ENCODE assay signal across 16 mouse cellular contexts in genomic region chr15:50246418-50247186, GRCm38 (mm10).
A peak's percentile ranks its signal among the peaks of the same experiment; 100 is the strongest.
DNase-seq lines count a peak whose midpoint lies in the region; ATAC-seq and TF ChIP-seq lines count a peak whose summit lies in the region.
"Had no signal": no experiment of that assay in that cellular context is flagged by ENCODE, and none has a peak within 500 bp of the region (broad histone marks: within the 10 kb centered on the region; RNA-seq: fewer than 3 reads in every experiment).

No protein-coding gene starts in this region.

- no peak overlapping the region for H3K27ac ChIP-seq in embryonic facial prominence, embryonic 13.5 days
- no peak overlapping the region for H3K27ac ChIP-seq in embryonic facial prominence, embryonic 10.5 days (replicated peaks)
- H3K27ac ChIP-seq in gastrocnemius, adult 2 months: peak overlapping the region; percentile 70
- H3K27ac ChIP-seq in forebrain, embryonic 13.5 days: no peak overlapping the region
- H3K27ac ChIP-seq in kidney, embryonic 15.5 days: no peak overlapping the region
- H3K27ac ChIP-seq: hindbrain, embryonic 14.5 days; liver, embryonic 12.5 days; midbrain, embryonic 13.5 days; neural tube, embryonic 12.5 days had no signal

- H3K9ac ChIP-seq in embryonic facial prominence, embryonic 13.5 days: no peak overlapping the region
- H3K9ac ChIP-seq in forebrain, embryonic 13.5 days: no peak overlapping the region
- H3K9ac ChIP-seq in kidney, embryonic 15.5 days: no peak overlapping the region
- H3K9ac ChIP-seq: hindbrain, embryonic 14.5 days; liver, embryonic 12.5 days; midbrain, embryonic 13.5 days; neural tube, embryonic 12.5 days had no signal

- H3K27me3 ChIP-seq in embryonic facial prominence, embryonic 13.5 days: no peaks in the 10 kb centered on the region
- H3K27me3 ChIP-seq in embryonic facial prominence, embryonic 10.5 days (replicated peaks; ENCODE audit: low read depth, poor library complexity, severe bottlenecking): no peaks in the 10 kb centered on the region
- no peaks in the 10 kb centered on the region for H3K27me3 ChIP-seq in Patski
- no peaks in the 10 kb centered on the region for H3K27me3 ChIP-seq in forebrain, embryonic 13.5 days
- no peaks in the 10 kb centered on the region for H3K27me3 ChIP-seq in kidney, embryonic 15.5 days
- H3K27me3 ChIP-seq: liver, embryonic 12.5 days; midbrain, embryonic 13.5 days; neural tube, embryonic 12.5 days had no signal

- H3K4me2 ChIP-seq in embryonic facial prominence, embryonic 13.5 days: no peak overlapping the region
- H3K4me2 ChIP-seq in forebrain, embryonic 13.5 days: no peak overlapping the region
- no peak overlapping the region for H3K4me2 ChIP-seq in kidney, embryonic 15.5 days
- H3K4me2 ChIP-seq: hindbrain, embryonic 14.5 days; liver, embryonic 12.5 days; midbrain, embryonic 13.5 days; neural tube, embryonic 12.5 days had no signal

- H3K9me3 ChIP-seq in embryonic facial prominence, embryonic 13.5 days: no peaks in the 10 kb centered on the region
- no peaks in the 10 kb centered on the region for H3K9me3 ChIP-seq in embryonic facial prominence, embryonic 10.5 days
- no peaks in the 10 kb centered on the region for H3K9me3 ChIP-seq in forebrain, embryonic 13.5 days (replicated peaks)
- H3K9me3 ChIP-seq in kidney, embryonic 15.5 days (replicated peaks): no peaks in the 10 kb centered on the region
- H3K9me3 ChIP-seq: G1E; liver, embryonic 12.5 days; midbrain, embryonic 13.5 days; neural tube, embryonic 12.5 days had no signal

- POLR2A ChIA-PET in Patski (lab: Charles Lee): no interaction called here

- no peak for DNase-seq in embryonic facial prominence, embryonic 10.5 days (ENCODE audit: low spot score)
- DNase-seq in Patski (ENCODE audit: low read depth, low spot score): no peak
- DNase-seq in gastrocnemius, adult 2 months: peak; percentile 31
- DNase-seq in heart, postnatal 25 days (ENCODE audit: low spot score): peak; percentile 3
- no peak for DNase-seq in cerebellum, postnatal 4 days (ENCODE audit: low spot score in 2 of 2)
- DNase-seq: B cell, adult 2 months; kidney, adult 18-20 months had no signal

- in situ Hi-C loops in Patski (cut with MboI; ENCODE audit: low pct_unique_long_range_greater_than_20kb): no loop called here

- TF ChIP-seq CTCF in Patski (IDR thresholded peaks at IDR 0.05): no peak
- no peak for TF ChIP-seq CTCF in gastrocnemius, adult 2 months (IDR thresholded peaks at IDR 0.05)

- H3K4me3 ChIP-seq in embryonic facial prominence, embryonic 13.5 days: no peak overlapping the region
- no peak overlapping the region for H3K4me3 ChIP-seq in embryonic facial prominence, embryonic 10.5 days
- H3K4me3 ChIP-seq in gastrocnemius, adult 2 months: peak overlapping the region; percentile 50
- H3K4me3 ChIP-seq in forebrain, embryonic 13.5 days: no peak overlapping the region
- no peak overlapping the region for H3K4me3 ChIP-seq in kidney, embryonic 15.5 days (replicated peaks)
- H3K4me3 ChIP-seq: liver, embryonic 12.5 days; midbrain, embryonic 13.5 days; neural tube, embryonic 12.5 days had no signal

- ATAC-seq in embryonic facial prominence, embryonic 13.5 days (ENCODE audit: insufficient number of reproducible peaks, insufficient read depth, low FRiP score, low TSS enrichment, low read depth): 0 out of 2 replicates have a peak, but pooled peaks have one; percentile 56
- ATAC-seq in Patski: peak; percentile 65
- no peak for ATAC-seq in forebrain, embryonic 13.5 days
- ATAC-seq in kidney, embryonic 15.5 days (replicated peaks; ENCODE audit: low FRiP score): no peak
- ATAC-seq: liver, embryonic 12.5 days; lung, postnatal 0 days; midbrain, embryonic 13.5 days had no signal

- no peaks in the 10 kb centered on the region for H3K4me1 ChIP-seq in embryonic facial prominence, embryonic 13.5 days
- H3K4me1 ChIP-seq in embryonic facial prominence, embryonic 10.5 days: no peaks in the 10 kb centered on the region
- no peaks in the 10 kb centered on the region for H3K4me1 ChIP-seq in forebrain, embryonic 13.5 days
- H3K4me1 ChIP-seq in kidney, embryonic 15.5 days: no peaks in the 10 kb centered on the region
- H3K4me1 ChIP-seq: liver, embryonic 12.5 days; midbrain, embryonic 13.5 days; neural tube, embryonic 12.5 days had no signal

- CTCF ChIA-PET in Patski (lab: Charles Lee): no interaction called here

- WGBS in embryonic facial prominence, embryonic 13.5 days: 74% methylated on average over 15 of the region's 15 CpGs
- 88% methylated on average over 15 of the region's 15 CpGs for WGBS in embryonic facial prominence, embryonic 10.5 days
- WGBS in forebrain, embryonic 13.5 days: 90% methylated on average over 15 of the region's 15 CpGs
- 74% methylated on average over 15 of the region's 15 CpGs for WGBS in kidney, embryonic 15.5 days

- intact Hi-C loops in gastrocnemius, adult 2 months (cut with DNase I): no loop called here
- intact Hi-C loops in heart, postnatal 25 days (cut with DNase I): no loop called here

- H3K36me3 ChIP-seq in embryonic facial prominence, embryonic 13.5 days: no peaks in the 10 kb centered on the region
- no peaks in the 10 kb centered on the region for H3K36me3 ChIP-seq in embryonic facial prominence, embryonic 10.5 days (replicated peaks)
- H3K36me3 ChIP-seq in forebrain, embryonic 13.5 days (ENCODE audit: poor library complexity, severe bottlenecking): no peaks in the 10 kb centered on the region
- no peaks in the 10 kb centered on the region for H3K36me3 ChIP-seq in kidney, embryonic 15.5 days
- H3K36me3 ChIP-seq: G1E; liver, embryonic 12.5 days; midbrain, embryonic 13.5 days; neural tube, embryonic 12.5 days had no signal

Comparison
In these comparisons a context has a peak if more than half of its experiments do, and no peak if none do; other contexts are left out.
1. ATAC-seq: peak in embryonic facial prominence, embryonic 13.5 days (single experiment) and Patski (single experiment); none in forebrain, embryonic 13.5 days (single experiment) and kidney, embryonic 15.5 days (single experiment).
2. DNase-seq: peak in gastrocnemius, adult 2 months (single experiment) and heart, postnatal 25 days (single experiment); none in embryonic facial prominence, embryonic 10.5 days (single experiment), Patski (single experiment) and cerebellum, postnatal 4 days (0 of 2).